Mouse (Mus musculus) midbrain, embryonic 10.5 days (tissue): ENCODE results near the gene Smpd3. TPM values are rescaled to one million over a fixed set of nuclear protein-coding genes. Genes with fewer than 3 reads are reported as not detected.

Experiments
- DNase-seq: peaks from one replicate; pipeline ENCODE4 v3.0.0-alpha.2; 2017; ENCODE audit warnings: low spot score
- H3K27ac ChIP-seq: fragments of 300-500 bp; sonication (generic); replicated peaks from 2 replicates; pipeline ENCODE4 v1.5.1; 2016; ENCODE audit warnings: mild to moderate bottlenecking
- H3K27me3 ChIP-seq: fragments of 300-500 bp; sonication (generic); 2 replicates; pipeline ENCODE4 v1.6.1; 2016; ENCODE audit warnings: low read depth, mild to moderate bottlenecking; ENCODE audit not compliant: poor library complexity, severe bottlenecking
- H3K36me3 ChIP-seq: fragments of 300-500 bp; sonication (generic); 2 replicates; pipeline ENCODE4 v1.6.1; 2016; ENCODE audit warnings: mild to moderate bottlenecking, moderate library complexity
- H3K4me1 ChIP-seq: fragments of 300-500 bp; sonication (generic); 2 replicates; pipeline ENCODE4 v1.6.1; 2016
- H3K4me3 ChIP-seq: fragments of 300-500 bp; sonication (generic); 2 replicates; pipeline ENCODE4 v1.5.1; 2016; ENCODE audit warnings: mild to moderate bottlenecking, moderate library complexity
- H3K9me3 ChIP-seq: fragments of 300-500 bp; sonication (generic); replicated peaks from 2 replicates; pipeline ENCODE4 v1.6.1; 2016; ENCODE audit warnings: mild to moderate bottlenecking
- WGBS: fragments of 180-500 bp; shearing (Covaris S2); methylation state at CpG from one replicate; pipeline ENCODE4 v1.1.7; 2016; 5-methylcytosine and 5-hydroxymethylcytosine counted together
- polyA plus RNA-seq: library from polyadenylated mRNA; unstranded; fragments of >200 nt; fragmentation: Nextera tagmentation; extraction: Ambion mirVana; gene quantifications from 2 replicates; pipeline ENCODE4 v1.2.1, GENCODE M21; 2016

Smpd3 gene
- polyA plus RNA-seq, 1 experiment from 2014 or later, result 10.4 TPM

GRCm38 (mm10) chr8:106304321-106304720 lies 33.5 kb downstream of the Smpd3 start:
- Histone ChIP-seq H3K27ac (no peak overlapping the region), H3K27me3 (no peaks in the 10 kb centered on the region), H3K9me3 (no peaks in the 10 kb centered on the region), H3K4me3 (no peak overlapping the region), H3K36me3 (no peaks in the 10 kb centered on the region), H3K4me1 (0 out of 2 replicates have a peak, but pooled peaks cover 6% of the 10 kb centered on the region)
- 90% methylated on average over 6 of the region's 6 CpGs for WGBS
- DNase-seq, result no peak

DNA sequence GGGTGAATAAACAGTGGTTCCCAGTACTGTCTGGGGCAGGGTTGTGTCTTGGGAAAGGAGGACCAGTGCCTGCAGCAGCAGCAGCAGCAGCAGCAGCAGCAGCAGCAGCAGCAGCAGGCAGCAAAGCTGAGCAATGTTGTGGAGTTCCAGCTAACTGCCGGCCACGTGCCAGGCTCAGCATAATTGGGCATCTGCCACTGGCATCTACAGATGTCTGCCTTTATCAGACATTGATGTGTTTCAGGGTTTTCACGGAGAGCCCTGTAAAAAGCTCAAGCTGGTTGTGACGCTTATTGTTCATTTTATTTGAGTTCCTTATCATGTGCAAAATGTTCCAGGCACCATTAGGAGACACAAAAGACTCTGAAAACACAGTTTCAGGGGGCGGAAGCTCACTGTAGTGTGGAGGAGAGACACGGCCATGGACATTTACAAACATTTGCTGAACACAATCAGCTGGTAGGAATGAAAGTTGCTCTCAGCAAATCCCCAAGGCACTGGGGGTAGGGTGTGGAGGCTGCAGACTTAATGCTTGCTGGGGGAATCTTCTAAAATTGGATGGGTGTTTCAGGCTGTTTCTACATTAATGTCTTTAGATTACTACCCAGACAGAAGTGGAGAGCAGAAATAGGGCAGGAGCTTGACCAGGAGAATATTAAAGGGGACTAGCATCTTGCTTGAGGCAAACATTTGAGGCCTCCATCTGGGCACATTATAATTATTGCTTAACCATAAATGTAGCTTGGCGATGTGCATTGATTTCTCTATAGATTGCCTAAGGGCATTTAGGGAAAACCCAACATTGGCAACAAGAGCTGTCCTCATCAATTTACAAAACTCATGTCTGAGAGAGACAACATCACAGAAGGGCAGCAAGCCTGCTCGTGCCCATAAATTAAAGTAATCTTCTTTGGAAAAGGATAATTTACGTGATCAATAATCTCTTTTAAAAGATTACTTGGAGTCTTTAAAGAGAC lies 36.8 kb downstream of the Smpd3 start:
- no peak overlapping the region for H3K4me3 ChIP-seq
- H3K9me3 ChIP-seq, result no peaks in the 10 kb centered on the region
- no peak overlapping the region for H3K27ac ChIP-seq
- H3K4me1 ChIP-seq, result 0 out of 2 replicates have a peak, but pooled peaks cover 13% of the 10 kb centered on the region
- H3K27me3 ChIP-seq, result no peaks in the 10 kb centered on the region
- H3K36me3 ChIP-seq, result no peaks in the 10 kb centered on the region
- no peak for DNase-seq
- 71% methylated on average over 9 of the region's 9 CpGs for WGBS

DNA sequence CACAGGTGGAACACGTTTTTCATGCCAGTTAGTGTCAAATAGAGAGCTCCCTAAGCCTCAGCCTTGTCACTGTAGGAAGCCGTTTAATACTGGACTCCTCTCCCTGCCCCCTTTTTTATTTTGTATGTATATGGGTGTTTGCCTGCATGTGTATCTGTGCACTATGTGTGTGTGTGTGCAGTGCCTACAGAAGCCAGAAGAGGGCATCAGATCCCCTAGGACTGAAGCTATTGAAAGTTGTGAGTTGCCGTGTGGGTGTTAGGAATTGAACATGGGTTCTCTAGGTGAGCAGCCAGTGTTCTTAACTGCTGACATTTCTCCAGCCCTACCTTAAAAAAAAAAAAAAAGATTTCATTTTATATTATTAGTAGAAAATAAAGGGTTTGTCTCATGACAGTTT lies 38.1 kb downstream of the Smpd3 start:
- H3K27ac ChIP-seq, result no peak overlapping the region
- H3K4me1 ChIP-seq, result 0 out of 2 replicates have a peak, but pooled peaks cover 13% of the 10 kb centered on the region
- no peaks in the 10 kb centered on the region for H3K27me3 ChIP-seq
- WGBS, result 84% methylated on average over 3 of the region's 3 CpGs
- no peak overlapping the region for H3K4me3 ChIP-seq
- no peaks in the 10 kb centered on the region for H3K9me3 ChIP-seq
- no peak for DNase-seq
- H3K36me3 ChIP-seq, result no peaks in the 10 kb centered on the region

DNA sequence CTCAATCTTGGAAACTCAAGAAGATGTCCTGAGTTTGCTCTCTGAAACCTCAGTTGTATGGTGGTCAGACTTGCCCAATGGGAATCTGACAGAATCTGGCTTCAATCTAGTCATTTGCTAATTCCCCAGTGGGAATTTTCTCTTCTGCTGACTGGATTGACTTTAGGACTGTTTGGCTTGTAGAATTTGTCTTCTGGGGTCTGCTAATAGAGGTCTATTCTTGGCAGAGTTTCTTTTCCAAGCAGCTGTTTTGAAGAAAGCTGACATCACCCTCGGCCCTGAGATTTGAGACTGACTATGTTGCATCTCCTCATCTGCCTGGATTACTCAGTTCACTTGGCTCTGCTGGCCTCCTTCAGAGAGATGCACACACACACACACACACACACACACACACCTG lies 38.9 kb downstream of the Smpd3 start:
- no peak overlapping the region for H3K27ac ChIP-seq
- 0 out of 2 replicates have a peak, but pooled peaks cover 13% of the 10 kb centered on the region for H3K4me1 ChIP-seq
- DNase-seq, result no peak
- no peaks in the 10 kb centered on the region for H3K9me3 ChIP-seq
- no peaks in the 10 kb centered on the region for H3K27me3 ChIP-seq
- no peak overlapping the region for H3K4me3 ChIP-seq
- no peaks in the 10 kb centered on the region for H3K36me3 ChIP-seq
- WGBS, result 83% methylated on average over 1 of the region's 1 CpGs

GRCm38 (mm10) chr8:106298261-106298660 lies 39.5 kb downstream of the Smpd3 start:
- WGBS, result 83% methylated on average over 5 of the region's 5 CpGs
- Histone ChIP-seq H3K4me3 (no peak overlapping the region), H3K36me3 (no peaks in the 10 kb centered on the region), H3K27ac (no peak overlapping the region), H3K4me1 (0 out of 2 replicates have a peak, but pooled peaks cover 13% of the 10 kb centered on the region), H3K9me3 (no peaks in the 10 kb centered on the region), H3K27me3 (no peaks in the 10 kb centered on the region)
- DNase-seq, result no peak

DNA sequence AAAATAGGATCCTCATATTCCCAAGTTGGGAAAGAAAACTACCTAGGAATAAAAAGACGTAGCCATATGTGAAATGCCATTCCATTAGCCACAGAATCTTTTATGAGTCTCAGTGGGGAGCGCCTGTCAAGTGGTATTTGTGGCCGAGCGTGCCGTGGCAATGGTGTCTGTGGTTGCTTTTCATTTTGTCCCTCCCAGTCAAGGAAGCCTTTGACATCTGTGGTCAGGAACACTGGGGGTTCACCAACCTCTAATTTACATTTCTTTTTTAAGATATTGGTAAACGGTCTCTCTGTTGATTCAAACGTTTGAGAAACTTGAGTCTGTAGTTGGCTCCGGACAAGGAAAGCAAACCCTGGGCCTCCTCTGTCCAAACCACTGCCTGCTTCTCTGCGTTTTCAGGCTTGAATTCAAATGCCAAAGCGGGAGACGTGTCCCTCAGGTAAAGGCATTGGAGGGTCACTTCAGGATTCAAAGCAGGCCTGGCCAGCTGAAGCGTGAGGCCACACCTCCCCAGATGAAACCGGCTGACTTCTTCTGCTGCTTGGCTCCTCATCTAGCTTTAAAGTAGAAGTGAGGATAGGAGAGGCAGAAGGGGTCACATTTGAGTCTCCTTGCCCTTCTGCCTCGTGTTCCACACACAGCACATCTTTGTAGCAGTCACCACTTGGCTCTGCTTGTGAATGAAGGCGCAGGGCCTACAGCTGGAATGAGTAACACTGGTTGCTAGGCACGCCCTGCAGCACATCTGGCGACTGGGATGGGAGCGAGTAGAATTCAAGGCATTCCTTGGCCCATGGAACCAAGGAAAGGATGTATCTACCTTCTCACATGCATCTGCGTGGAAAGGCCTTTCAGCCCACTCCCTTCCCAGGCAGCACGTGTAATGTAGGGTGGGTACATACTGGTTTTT lies 45.0 kb downstream of the Smpd3 start:
- no peaks in the 10 kb centered on the region for H3K36me3 ChIP-seq
- H3K27me3 ChIP-seq, result no peaks in the 10 kb centered on the region
- no peak overlapping the region for H3K4me3 ChIP-seq
- H3K9me3 ChIP-seq, result no peaks in the 10 kb centered on the region
- 79% methylated on average over 20 of the region's 20 CpGs for WGBS
- no peak for DNase-seq
- no peak overlapping the region for H3K27ac ChIP-seq
- H3K4me1 ChIP-seq, result peaks cover 14% of the 10 kb centered on the region

DNA sequence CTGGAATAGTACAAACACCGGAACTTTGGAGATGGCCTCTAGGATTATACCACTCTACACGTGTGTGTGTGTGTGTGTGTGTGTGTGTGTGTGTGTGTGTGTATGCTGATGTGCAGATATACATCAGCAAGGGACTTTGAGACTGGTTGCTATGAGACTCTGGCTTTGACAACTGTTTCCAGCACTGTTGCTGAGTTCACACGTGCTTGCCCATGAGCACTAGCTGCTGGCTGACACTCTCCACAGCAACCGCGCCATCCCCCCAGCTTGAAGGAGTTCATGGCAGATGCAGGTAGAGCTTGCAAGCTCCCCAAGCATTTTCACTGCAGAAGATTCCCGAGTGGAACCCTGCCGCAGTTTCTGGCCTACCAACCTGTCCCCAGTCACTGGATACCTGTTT lies 48.3 kb downstream of the Smpd3 start:
- WGBS, result 62% methylated on average over 7 of the region's 7 CpGs
- 0 out of 2 replicates have a peak, but pooled peaks cover 3% of the 10 kb centered on the region for H3K36me3 ChIP-seq
- DNase-seq, result no peak
- no peak overlapping the region for H3K4me3 ChIP-seq
- no peaks in the 10 kb centered on the region for H3K27me3 ChIP-seq
- peaks cover 18% of the 10 kb centered on the region for H3K4me1 ChIP-seq
- H3K27ac ChIP-seq, result no peak overlapping the region
- no peaks in the 10 kb centered on the region for H3K9me3 ChIP-seq

- Histone ChIP-seq H3K27me3 (no peaks in the 10 kb centered on the region), H3K4me3 (no peak overlapping the region), H3K27ac (no peak overlapping the region), H3K36me3 (0 out of 2 replicates have a peak, but pooled peaks cover 3% of the 10 kb centered on the region), H3K9me3 (no peaks in the 10 kb centered on the region), H3K4me1 (peaks cover 18% of the 10 kb centered on the region)
- WGBS, result 41% methylated on average over 3 of the region's 3 CpGs
- DNase-seq, result no peak
Observed at GRCm38 (mm10) chr8:106288732-106289131, 49.1 kb downstream of the Smpd3 start.

- H3K27me3 ChIP-seq, result no peaks in the 10 kb centered on the region
- H3K4me3 ChIP-seq, result no peak overlapping the region
- H3K9me3 ChIP-seq, result no peaks in the 10 kb centered on the region
- no peak for DNase-seq
- H3K27ac ChIP-seq, result no peak overlapping the region
- H3K4me1 ChIP-seq, result peaks cover 14% of the 10 kb centered on the region
- WGBS, result 37% methylated on average over 2 of the region's 2 CpGs
- peaks cover 7% of the 10 kb centered on the region; the same call in 1 of the 2 replicates for H3K36me3 ChIP-seq
Observed at GRCm38 (mm10) chr8:106287445-106287844, 50.3 kb downstream of the Smpd3 start.

GRCm38 (mm10) chr8:106280844-106281243 lies 56.9 kb downstream of the Smpd3 start:
- Histone ChIP-seq H3K4me3 (no peak overlapping the region), H3K36me3 (peaks cover 7% of the 10 kb centered on the region; the same call in 1 of the 2 replicates), H3K27ac (no peak overlapping the region), H3K27me3 (no peaks in the 10 kb centered on the region), H3K4me1 (peaks cover 6% of the 10 kb centered on the region; the same call in 1 of the 2 replicates), H3K9me3 (no peaks in the 10 kb centered on the region)
- no peak for DNase-seq
- 50% methylated on average over 4 of the region's 4 CpGs for WGBS

- DNase-seq, result no peak
- Histone ChIP-seq H3K27me3 (no peaks in the 10 kb centered on the region), H3K36me3 (peaks cover 7% of the 10 kb centered on the region; the same call in 1 of the 2 replicates), H3K4me1 (peaks cover 6% of the 10 kb centered on the region; the same call in 1 of the 2 replicates), H3K27ac (no peak overlapping the region), H3K9me3 (no peaks in the 10 kb centered on the region), H3K4me3 (no peak overlapping the region)
- 52% methylated on average over 5 of the region's 5 CpGs for WGBS
Observed at GRCm38 (mm10) chr8:106280154-106280553, 57.6 kb downstream of the Smpd3 start.

DNA sequence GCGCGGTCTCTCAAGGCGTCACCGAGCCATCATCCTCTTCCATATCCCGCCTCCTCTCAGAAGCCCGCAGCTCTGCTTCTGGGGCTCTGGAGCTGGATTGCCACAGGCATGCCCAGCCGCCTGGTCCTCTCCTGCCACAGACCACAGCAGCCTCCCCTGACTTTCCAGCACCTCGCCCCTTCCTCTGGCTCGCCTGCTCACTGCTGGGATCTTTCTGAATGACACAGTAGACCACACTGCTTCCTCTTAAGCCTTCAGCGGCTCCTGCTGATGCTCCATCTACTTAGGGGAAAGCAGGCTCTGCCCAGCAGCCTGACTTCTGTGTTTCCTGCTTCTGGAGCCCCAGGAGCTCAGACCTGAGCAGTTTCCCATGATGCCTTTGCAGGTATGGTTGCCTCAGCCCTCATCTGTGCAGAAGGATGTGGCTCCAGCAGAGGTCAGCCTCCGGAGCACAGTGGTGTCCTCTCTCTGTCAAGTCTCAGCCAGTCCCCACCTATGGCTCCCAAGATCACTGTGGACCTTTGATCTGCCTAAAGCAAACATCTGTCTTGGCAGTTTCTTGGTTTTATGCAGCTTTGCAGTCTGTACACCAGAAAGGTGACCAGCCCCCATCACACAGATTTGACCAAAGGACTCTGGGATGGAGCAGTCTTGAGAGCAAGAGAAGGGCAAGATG lies 59.3 kb downstream of the Smpd3 start:
- H3K27me3 ChIP-seq, result no peaks in the 10 kb centered on the region
- H3K27ac ChIP-seq, result no peak overlapping the region
- H3K36me3 ChIP-seq, result peaks cover 2% of the 10 kb centered on the region; the same call in 1 of the 2 replicates
- H3K4me1 ChIP-seq, result peaks cover 6% of the 10 kb centered on the region; the same call in 1 of the 2 replicates
- H3K4me3 ChIP-seq, result no peak overlapping the region
- DNase-seq, result no peak
- H3K9me3 ChIP-seq, result no peaks in the 10 kb centered on the region
- WGBS, result 85% methylated on average over 11 of the region's 11 CpGs
